Mouse (Mus musculus) lung, postnatal 0 days (tissue): ENCODE results near the gene Iqce.

Source experiments
- CTCF ChIP-seq: IDR thresholded peaks from 2 replicates; pipeline ENCODE4 v1.5.1; 2016; ENCODE audit warnings: antibody characterized with exemption, mild to moderate bottlenecking
- EP300 ChIP-seq: IDR thresholded peaks from 2 replicates; pipeline ENCODE4 v1.6.1; 2016; ENCODE audit warnings: antibody characterized with exemption, mild to moderate bottlenecking, control low read depth

DNA sequence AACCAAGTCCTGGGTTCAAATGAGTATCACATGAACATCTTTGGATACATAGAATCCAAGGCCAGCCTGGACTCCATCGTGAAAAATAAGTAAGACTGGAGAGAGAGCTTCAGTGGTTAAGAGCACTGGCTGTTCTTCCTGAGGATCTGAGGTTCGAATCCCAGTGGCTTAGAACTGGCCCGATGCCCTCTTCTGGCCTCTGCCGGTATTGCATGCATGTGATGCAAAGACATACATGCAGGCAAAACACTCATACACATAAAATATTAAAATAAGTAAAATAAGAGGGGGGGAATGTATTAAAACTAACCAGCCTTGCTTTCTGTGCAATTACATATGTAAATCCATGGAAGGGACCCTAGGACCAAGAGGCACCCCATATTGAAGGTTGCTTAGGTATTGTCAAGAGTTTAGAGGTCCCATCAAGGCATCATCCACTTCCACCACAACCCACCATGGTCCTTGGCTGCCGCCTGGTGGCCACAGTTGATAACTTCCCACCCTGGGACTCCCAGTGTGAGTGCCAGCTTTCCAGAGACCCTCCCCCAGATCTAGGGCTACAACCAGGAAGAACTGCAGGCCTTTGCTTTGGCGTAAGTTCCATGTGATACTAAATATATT, 82.9 kb downstream of the Iqce start:
- TF ChIP-seq CTCF (peak; percentile 85), EP300 (no peak)
